In the genomic region with DNA sequence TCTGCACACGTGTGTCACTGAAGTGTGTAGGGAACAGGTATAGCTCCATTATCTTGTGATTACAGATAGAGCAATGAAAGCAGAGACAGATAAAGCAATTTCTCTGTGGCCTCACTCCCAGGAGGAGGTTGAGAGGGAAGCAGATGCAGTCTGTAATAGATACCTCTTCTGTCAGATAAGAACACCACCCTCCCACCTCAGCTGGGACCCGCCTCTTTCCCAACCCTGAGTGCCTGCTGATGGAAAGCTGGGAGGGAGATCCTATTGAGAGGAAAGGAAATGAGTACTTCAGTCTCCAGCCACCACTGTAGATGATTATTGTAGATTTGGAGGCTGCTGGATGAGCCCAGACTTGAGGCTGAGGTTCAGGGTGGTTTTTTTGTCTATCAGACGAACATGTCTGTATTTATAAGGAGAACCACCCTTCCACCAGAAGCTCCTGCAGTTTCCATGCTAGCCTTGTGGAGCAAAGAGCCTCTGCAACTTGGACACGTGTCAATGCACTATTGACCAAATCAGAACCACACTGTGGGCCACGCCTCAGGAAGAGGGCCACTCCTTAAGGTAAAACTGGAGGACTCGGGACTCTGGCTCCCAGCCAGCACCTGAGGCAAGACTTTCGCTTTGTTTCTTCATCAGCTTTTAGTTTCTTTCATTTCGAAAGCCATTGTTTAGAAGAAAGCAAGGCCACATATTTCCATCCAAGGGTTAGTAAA, we compare ENCODE assay signal across 12 mouse cellular contexts. TPM values are rescaled to one million over a fixed set of nuclear protein-coding genes. Genes with fewer than 3 reads are reported as not detected.
DNase-seq lines count a peak whose midpoint lies in the region; ATAC-seq lines count a peak whose summit lies in the region.
"Had no signal": no experiment of that assay in that cellular context is flagged by ENCODE, and none has a peak within 500 bp of the region (broad histone marks: within the 10 kb centered on the region; RNA-seq: fewer than 3 reads in every experiment).

No protein-coding gene starts in this region.

- no peak overlapping the region for H3K4me2 ChIP-seq in lung, embryonic 15.5 days
- H3K4me2 ChIP-seq: forebrain, embryonic 13.5 days; heart, embryonic 11.5 days had no signal

- no peak overlapping the region for H3K4me3 ChIP-seq in lung, embryonic 15.5 days
- H3K4me3 ChIP-seq: forebrain, embryonic 13.5 days had no signal

- 44% methylated on average over 8 of the region's 8 CpGs for WGBS in lung, embryonic 15.5 days

- intact Hi-C loops in left cerebral cortex, postnatal 36 days (cut with DNase I), result no loop called here

- no peak overlapping the region for H3K27ac ChIP-seq in lung, embryonic 15.5 days
- H3K27ac ChIP-seq: forebrain, embryonic 13.5 days had no signal

- no peak overlapping the region for H3K9ac ChIP-seq in lung, embryonic 15.5 days
- H3K9ac ChIP-seq: forebrain, embryonic 13.5 days had no signal

- H3K27me3 ChIP-seq in lung, embryonic 15.5 days, result no peaks in the 10 kb centered on the region
- H3K27me3 ChIP-seq: forebrain, embryonic 13.5 days had no signal

- ATAC-seq in lung, embryonic 15.5 days (ENCODE audit: borderline replicate concordance, extremely low read depth, low FRiP score, low TSS enrichment), result peak; percentile 57; the same call in 1 of the 2 replicates
- ATAC-seq: forebrain, embryonic 13.5 days had no signal

- peaks cover 6% of the 10 kb centered on the region; the same call in 1 of the 2 replicates for H3K4me1 ChIP-seq in lung, embryonic 15.5 days
- H3K4me1 ChIP-seq: forebrain, embryonic 13.5 days had no signal

- no peaks in the 10 kb centered on the region for H3K36me3 ChIP-seq in lung, embryonic 15.5 days

- no peaks in the 10 kb centered on the region for H3K9me3 ChIP-seq in lung, embryonic 15.5 days
- H3K9me3 ChIP-seq: forebrain, embryonic 13.5 days had no signal

- DNase-seq in adrenal gland, adult 2 months, result peak; percentile 27
- DNase-seq in adrenal gland, postnatal 4 days (ENCODE audit: low spot score in 2 of 2), result no peak
- DNase-seq in urinary bladder, adult 2 months (ENCODE audit: low spot score), result peak; percentile 32
- DNase-seq in urinary bladder, postnatal 4 days (ENCODE audit: low spot score in 2 of 2), result no peak
- DNase-seq in spleen, adult 18-20 months, result no peak
- DNase-seq in left cerebral cortex, postnatal 36 days (ENCODE audit: low spot score in 2 of 2), result no peak
- DNase-seq in layer of hippocampus, postnatal 25 days (ENCODE audit: extremely low spot score in 1 of 2, low spot score in 1 of 2), result no peak
- DNase-seq: cerebellum, postnatal 10 days; thymus, postnatal 14 days had no signal

RNA-seq across cellular contexts. Expression of a gene that starts 55.3 kb away (rescaled TPM):
- 10 to 100 TPM; 27.1 to 32.4 TPM for total RNA-seq in adrenal gland, adult 2 months (2021)
- polyA plus RNA-seq in adrenal gland, adult 2 months (2012; rRNA removed), result 7.1 and 15.7 TPM in 2 replicates
- total RNA-seq in adrenal gland, postnatal 4 days (2021), result 10 to 100 TPM; 51.4 to 67.5 TPM
- 77.0 and 79.3 TPM in 2 replicates for polyA plus RNA-seq in urinary bladder, adult 2 months (2012; rRNA removed)
- 36.1 and 36.6 TPM in 2 replicates for polyA plus RNA-seq in lung, embryonic 15.5 days (2015; fragmentation: Nextera tagmentation; extraction: Ambion mirVana)
- 100 to 1,000 TPM in 1 of 2 experiments, 10 to 100 TPM in 1; 99.6 to 119 TPM for total RNA-seq in left cerebral cortex, postnatal 36 days (2021)
- 100 to 1,000 TPM in 1 of 2 experiments, 10 to 100 TPM in 1; 78.0 to 107 TPM for total RNA-seq in layer of hippocampus, postnatal 25 days (2021)

Comparison
In these comparisons a context has a peak if more than half of its experiments do, and no peak if none do; other contexts are left out.
1. DNase-seq: peak in adrenal gland, adult 2 months (single experiment) and urinary bladder, adult 2 months (single experiment); none in adrenal gland, postnatal 4 days (0 of 2), urinary bladder, postnatal 4 days (0 of 2), spleen, adult 18-20 months (0 of 2), left cerebral cortex, postnatal 36 days (0 of 2) and layer of hippocampus, postnatal 25 days (0 of 2).